Mouse (Mus musculus) megakaryocyte, embryonic 14.5 days (primary cell): Measurements from ENCODE around the gene Ikbip.

ENCODE experiments used
- FLI1 ChIP-seq: IDR thresholded peaks from 2 replicates; pipeline ENCODE4 v1.6.1; 2012; ENCODE audit warnings: low read length, inconsistent platforms, mixed read lengths
- GATA1 ChIP-seq: IDR thresholded peaks from 3 replicates; pipeline ENCODE4 v1.6.1; 2012; ENCODE audit warnings: mixed read lengths, low read length, inconsistent platforms, borderline replicate concordance

- TF ChIP-seq GATA1 (no peak), FLI1 (no peak)
Observed at GRCm38 (mm10) chr10:91076667-91077066, 6.1 kb upstream of the Ikbip start.
